Mouse (Mus musculus) embryonic fibroblast, embryonic 13.5 days (primary cell): ENCODE measurements around the gene Hmgcl.

Experiments used
- CTCF ChIP-seq: IDR thresholded peaks from 2 replicates; pipeline ENCODE4 v1.5.1; 2011; ENCODE audit warnings: mild to moderate bottlenecking, control low read depth, low read length, moderate library complexity, borderline replicate concordance; ENCODE audit not compliant: insufficient read depth
- POLR2A ChIP-seq: IDR thresholded peaks from 2 replicates; pipeline ENCODE4 v1.6.1; 2011; ENCODE audit warnings: low read depth, mild to moderate bottlenecking, control low read depth, low read length, moderate library complexity

- TF ChIP-seq POLR2A (no peak), CTCF (no peak)
These were observed 16.8 kb upstream of the Hmgcl start for GRCm38 (mm10) chr4:135929405-135929804.
